Comparison of ENCODE assay signal across 17 mouse cellular contexts in genomic region chr1:128623594-128623887, GRCm38 (mm10). TPM values are rescaled to one million over a fixed set of nuclear protein-coding genes. Genes with fewer than 3 reads are reported as not detected.
DNase-seq lines count a peak whose midpoint lies in the region; ATAC-seq and TF ChIP-seq lines count a peak whose summit lies in the region.
"Had no signal": no experiment of that assay in that cellular context is flagged by ENCODE, and none has a peak within 500 bp of the region (broad histone marks: within the 10 kb centered on the region; RNA-seq: fewer than 3 reads in every experiment).

No protein-coding gene starts in this region.

- no peaks in the 10 kb centered on the region for H3K9me3 ChIP-seq in midbrain, embryonic 11.5 days (ENCODE audit: control insufficient read depth, low read length)
- H3K9me3 ChIP-seq in midbrain, embryonic 10.5 days (replicated peaks): no peaks in the 10 kb centered on the region
- no peaks in the 10 kb centered on the region for H3K9me3 ChIP-seq in forebrain, embryonic 13.5 days (replicated peaks)
- no peaks in the 10 kb centered on the region for H3K9me3 ChIP-seq in hindbrain, postnatal 0 days (ENCODE audit: low read length)
- H3K9me3 ChIP-seq in neural tube, embryonic 15.5 days (replicated peaks): no peaks in the 10 kb centered on the region
- H3K9me3 ChIP-seq: heart, embryonic 15.5 days; kidney, embryonic 15.5 days; stomach, embryonic 15.5 days had no signal

- no peaks in the 10 kb centered on the region for H3K4me1 ChIP-seq in midbrain, embryonic 11.5 days (ENCODE audit: control insufficient read depth, insufficient read depth, low read length)
- peaks cover 22% of the 10 kb centered on the region for H3K4me1 ChIP-seq in midbrain, embryonic 10.5 days
- peaks cover 25% of the 10 kb centered on the region for H3K4me1 ChIP-seq in forebrain, embryonic 13.5 days
- 0 out of 2 replicates have a peak, but pooled peaks cover 6% of the 10 kb centered on the region for H3K4me1 ChIP-seq in hindbrain, postnatal 0 days (ENCODE audit: insufficient read depth, low read length)
- 0 out of 2 replicates have a peak, but pooled peaks cover 8% of the 10 kb centered on the region for H3K4me1 ChIP-seq in neural tube, embryonic 15.5 days
- H3K4me1 ChIP-seq: heart, embryonic 15.5 days had no signal

- ATAC-seq in midbrain, embryonic 11.5 days (ENCODE audit: low FRiP score): peak; percentile 42; the same call in 1 of the 2 replicates
- ATAC-seq in forebrain, embryonic 13.5 days: peak; percentile 44
- ATAC-seq in hindbrain, postnatal 0 days: peak; percentile 57
- peak; percentile 72 for ATAC-seq in neural tube, embryonic 15.5 days (ENCODE audit: low FRiP score)
- ATAC-seq: lung, postnatal 0 days had no signal

- no peak overlapping the region for H3K4me3 ChIP-seq in midbrain, embryonic 11.5 days (ENCODE audit: low read depth, low read length)
- no peak overlapping the region for H3K4me3 ChIP-seq in midbrain, embryonic 10.5 days
- no peak overlapping the region for H3K4me3 ChIP-seq in forebrain, embryonic 13.5 days
- no peak overlapping the region for H3K4me3 ChIP-seq in hindbrain, postnatal 0 days (ENCODE audit: low read length)
- no peak overlapping the region for H3K4me3 ChIP-seq in neural tube, embryonic 15.5 days (replicated peaks)
- H3K4me3 ChIP-seq: heart, embryonic 15.5 days; kidney, embryonic 15.5 days; megakaryocyte, embryonic 14.5 days; stomach, embryonic 15.5 days had no signal

- no peaks in the 10 kb centered on the region for H3K36me3 ChIP-seq in midbrain, embryonic 11.5 days (ENCODE audit: control insufficient read depth, insufficient read depth, low read length)
- H3K36me3 ChIP-seq in midbrain, embryonic 10.5 days: no peaks in the 10 kb centered on the region
- H3K36me3 ChIP-seq in forebrain, embryonic 13.5 days (ENCODE audit: poor library complexity, severe bottlenecking): no peaks in the 10 kb centered on the region
- no peaks in the 10 kb centered on the region for H3K36me3 ChIP-seq in hindbrain, postnatal 0 days (ENCODE audit: insufficient read depth, low read length)
- H3K36me3 ChIP-seq in neural tube, embryonic 15.5 days: no peaks in the 10 kb centered on the region
- H3K36me3 ChIP-seq: heart, embryonic 15.5 days; kidney, embryonic 15.5 days; stomach, embryonic 15.5 days had no signal

- 47% methylated on average over 4 of the region's 4 CpGs for WGBS in midbrain, embryonic 11.5 days
- 59% methylated on average over 4 of the region's 4 CpGs for WGBS in midbrain, embryonic 10.5 days
- 16% methylated on average over 4 of the region's 4 CpGs for WGBS in forebrain, embryonic 13.5 days
- 23% methylated on average over 4 of the region's 4 CpGs for WGBS in hindbrain, postnatal 0 days
- 33% methylated on average over 4 of the region's 4 CpGs for WGBS in neural tube, embryonic 15.5 days

- no peaks in the 10 kb centered on the region for H3K27me3 ChIP-seq in midbrain, embryonic 11.5 days (ENCODE audit: control insufficient read depth, insufficient read depth, low read length)
- no peaks in the 10 kb centered on the region for H3K27me3 ChIP-seq in midbrain, embryonic 10.5 days (ENCODE audit: low read depth, poor library complexity, severe bottlenecking)
- H3K27me3 ChIP-seq in forebrain, embryonic 13.5 days: no peaks in the 10 kb centered on the region
- no peaks in the 10 kb centered on the region for H3K27me3 ChIP-seq in hindbrain, postnatal 0 days (ENCODE audit: insufficient read depth, low read length)
- no peaks in the 10 kb centered on the region for H3K27me3 ChIP-seq in neural tube, embryonic 15.5 days (replicated peaks)
- H3K27me3 ChIP-seq: heart, embryonic 15.5 days; kidney, embryonic 15.5 days; megakaryocyte, embryonic 14.5 days; stomach, embryonic 15.5 days had no signal

- H3K4me2 ChIP-seq in midbrain, embryonic 11.5 days: no peak overlapping the region
- H3K4me2 ChIP-seq in forebrain, embryonic 13.5 days: no peak overlapping the region
- H3K4me2 ChIP-seq in hindbrain, postnatal 0 days (ENCODE audit: low read depth, low read length): no peak overlapping the region
- H3K4me2 ChIP-seq in neural tube, embryonic 15.5 days: no peak overlapping the region
- H3K4me2 ChIP-seq: heart, embryonic 15.5 days; kidney, embryonic 15.5 days; stomach, embryonic 15.5 days had no signal

- TF ChIP-seq CTCF in hindbrain, postnatal 0 days (IDR thresholded peaks at IDR 0.05; ENCODE audit: low read depth): no peak

- DNase-seq in midbrain, embryonic 11.5 days (ENCODE audit: low spot score, missing footprints): peak; percentile 81
- no peak for DNase-seq in midbrain, embryonic 10.5 days (ENCODE audit: low spot score)
- peak; percentile 21 for DNase-seq in hindbrain, postnatal 0 days (ENCODE audit: low spot score)
- no peak for DNase-seq in ovary, postnatal 10 days (ENCODE audit: low spot score)
- no peak for DNase-seq in thymus, postnatal 10 days (ENCODE audit: low spot score in 2 of 2)
- no peak for DNase-seq in adrenal gland, adult 18-20 months (ENCODE audit: low spot score in 2 of 2)
- DNase-seq: adrenal gland, adult 8-10 months; cerebellum, adult 2 months; spleen, adult 18-20 months; thymus, postnatal 25 days had no signal

- no peak overlapping the region for H3K27ac ChIP-seq in midbrain, embryonic 11.5 days (ENCODE audit: low read depth, low read length)
- no peak overlapping the region; the same call in 1 of the 2 replicates for H3K27ac ChIP-seq in midbrain, embryonic 10.5 days (replicated peaks)
- 0 out of 2 replicates have a peak overlapping the region, but pooled peaks have one; percentile 12 for H3K27ac ChIP-seq in forebrain, embryonic 13.5 days
- H3K27ac ChIP-seq in hindbrain, postnatal 0 days: peak overlapping the region; percentile 29; the same call in 1 of the 2 replicates
- 0 out of 2 replicates have a peak overlapping the region, but pooled peaks have one; percentile 20 for H3K27ac ChIP-seq in neural tube, embryonic 15.5 days (replicated peaks)
- H3K27ac ChIP-seq: heart, embryonic 15.5 days; kidney, embryonic 15.5 days; stomach, embryonic 15.5 days had no signal

- H3K9ac ChIP-seq in midbrain, embryonic 11.5 days (ENCODE audit: low read length): no peak overlapping the region
- H3K9ac ChIP-seq in forebrain, embryonic 13.5 days: no peak overlapping the region
- H3K9ac ChIP-seq in hindbrain, postnatal 0 days (replicated peaks; ENCODE audit: low read length): no peak overlapping the region
- H3K9ac ChIP-seq in neural tube, embryonic 15.5 days (replicated peaks): no peak overlapping the region
- H3K9ac ChIP-seq: heart, embryonic 15.5 days; kidney, embryonic 15.5 days; stomach, embryonic 15.5 days had no signal

RNA-seq across cellular contexts. Expression of gene Cxcr4, which starts 31.4 kb away (rescaled TPM):
- polyA plus RNA-seq in midbrain, embryonic 11.5 days (2014; fragmentation: Nextera tagmentation; extraction: Ambion mirVana): 22.6 and 25.6 TPM in 2 replicates
- polyA plus RNA-seq in midbrain, embryonic 10.5 days (2016; fragmentation: Nextera tagmentation; extraction: Ambion mirVana): 18.6 and 20.2 TPM in 2 replicates
- polyA plus RNA-seq in forebrain, embryonic 13.5 days (2015; fragmentation: Nextera tagmentation; extraction: Ambion mirVana): 5.8 and 9.1 TPM in 2 replicates
- 76.1 and 95.8 TPM in 2 replicates for total RNA-seq in hindbrain, postnatal 0 days (2014; rRNA removed)
- polyA plus RNA-seq in hindbrain, postnatal 0 days (2015; fragmentation: Nextera tagmentation; extraction: Ambion mirVana): 5.1 and 5.2 TPM in 2 replicates
- polyA plus RNA-seq in neural tube, embryonic 15.5 days (2015; fragmentation: Nextera tagmentation; extraction: Ambion mirVana): 4.2 and 5.5 TPM in 2 replicates
- 10 to 100 TPM; 13.9 to 28.3 TPM for total RNA-seq in adrenal gland, adult 18-20 months (2021)

Comparison
In these comparisons a context has a peak if more than half of its experiments do, and no peak if none do; other contexts are left out.
1. DNase-seq: peak in midbrain, embryonic 11.5 days (single experiment) and hindbrain, postnatal 0 days (single experiment); none in midbrain, embryonic 10.5 days (single experiment), ovary, postnatal 10 days (single experiment), thymus, postnatal 10 days (0 of 2) and adrenal gland, adult 18-20 months (0 of 2).
2. H3K27ac ChIP-seq: peak in forebrain, embryonic 13.5 days (single experiment), hindbrain, postnatal 0 days (single experiment) and neural tube, embryonic 15.5 days (single experiment); none in midbrain, embryonic 11.5 days (single experiment) and midbrain, embryonic 10.5 days (single experiment).
3. Peak in every context shown above with its lines, with median percentiles within 50 percentile points of each other: ATAC-seq.